In genomic region chr2:109743208-109743960, GRCm38 (mm10) we compare ENCODE assay signal across 11 mouse cellular contexts.
DNase-seq lines count a peak whose midpoint lies in the region; ATAC-seq lines count a peak whose summit lies in the region.
"Had no signal": no experiment of that assay in that cellular context is flagged by ENCODE, and none has a peak within 500 bp of the region (broad histone marks: within the 10 kb centered on the region; RNA-seq: fewer than 3 reads in every experiment).

No protein-coding gene starts in this region.

- H3K27ac ChIP-seq in forebrain, embryonic 16.5 days (ENCODE audit: low read length): no peak overlapping the region
- no peak overlapping the region for H3K27ac ChIP-seq in limb, embryonic 12.5 days
- no peak overlapping the region for H3K27ac ChIP-seq in neural tube, embryonic 14.5 days (ENCODE audit: low read depth, low read length)
- H3K27ac ChIP-seq: stomach, embryonic 15.5 days had no signal

- DNase-seq in heart, adult 11 months: peak; percentile 29
- no peak for DNase-seq in heart, adult 9 months (ENCODE audit: low spot score in 2 of 2)
- no peak for DNase-seq in right cerebral cortex, adult 2 months (ENCODE audit: low spot score in 2 of 2)
- DNase-seq in liver: no peak
- DNase-seq: cerebellum, adult 9-11 months had no signal

- H3K9ac ChIP-seq in forebrain, embryonic 16.5 days (replicated peaks; ENCODE audit: low read depth, low read length): no peak overlapping the region
- H3K9ac ChIP-seq in limb, embryonic 12.5 days (replicated peaks): no peak overlapping the region
- H3K9ac ChIP-seq in neural tube, embryonic 14.5 days (replicated peaks; ENCODE audit: low read depth, low read length): no peak overlapping the region
- H3K9ac ChIP-seq: stomach, embryonic 15.5 days had no signal

- H3K4me2 ChIP-seq in forebrain, embryonic 16.5 days (ENCODE audit: low read length): no peak overlapping the region
- no peak overlapping the region for H3K4me2 ChIP-seq in limb, embryonic 12.5 days
- no peak overlapping the region for H3K4me2 ChIP-seq in neural tube, embryonic 14.5 days (ENCODE audit: low read depth, low read length)
- H3K4me2 ChIP-seq: stomach, embryonic 15.5 days had no signal

- peaks cover 10% of the 10 kb centered on the region for H3K4me1 ChIP-seq in forebrain, embryonic 16.5 days (replicated peaks; ENCODE audit: control insufficient read depth, insufficient read depth, low read length)
- H3K4me1 ChIP-seq in limb, embryonic 12.5 days (replicated peaks): peaks cover 18% of the 10 kb centered on the region
- H3K4me1 ChIP-seq in neural tube, embryonic 14.5 days (ENCODE audit: control insufficient read depth, insufficient read depth, low read length): no peaks in the 10 kb centered on the region
- H3K4me1 ChIP-seq: stomach, embryonic 15.5 days had no signal

- no peaks in the 10 kb centered on the region for H3K9me3 ChIP-seq in forebrain, embryonic 16.5 days (ENCODE audit: control insufficient read depth, low read length)
- H3K9me3 ChIP-seq in limb, embryonic 12.5 days: no peaks in the 10 kb centered on the region
- no peaks in the 10 kb centered on the region for H3K9me3 ChIP-seq in neural tube, embryonic 14.5 days (ENCODE audit: control insufficient read depth, low read length)
- H3K9me3 ChIP-seq: stomach, embryonic 15.5 days had no signal

- ATAC-seq in forebrain, embryonic 16.5 days: peak; percentile 88
- peak; percentile 57; the same call in 1 of the 2 replicates for ATAC-seq in limb, embryonic 12.5 days (ENCODE audit: insufficient number of reproducible peaks, insufficient read depth, low FRiP score, low TSS enrichment, low read depth)
- peak; percentile 83 for ATAC-seq in neural tube, embryonic 14.5 days (ENCODE audit: low read depth)
- ATAC-seq in megakaryocyte progenitor cell, adult 5-6 weeks (replicated peaks; ENCODE audit: poor library complexity): no peak
- ATAC-seq: intestine, postnatal 0 days had no signal

- no peak overlapping the region for H3K4me3 ChIP-seq in forebrain, embryonic 16.5 days (replicated peaks; ENCODE audit: low read length)
- no peak overlapping the region for H3K4me3 ChIP-seq in limb, embryonic 12.5 days (replicated peaks)
- H3K4me3 ChIP-seq in neural tube, embryonic 14.5 days (ENCODE audit: low read depth, low read length): no peak overlapping the region
- H3K4me3 ChIP-seq: stomach, embryonic 15.5 days had no signal

- 40% methylated on average over 3 of the region's 3 CpGs for WGBS in forebrain, embryonic 16.5 days
- WGBS in limb, embryonic 12.5 days: 56% methylated on average over 3 of the region's 3 CpGs
- 39% methylated on average over 3 of the region's 3 CpGs for WGBS in neural tube, embryonic 14.5 days

- H3K27me3 ChIP-seq in forebrain, embryonic 16.5 days (replicated peaks; ENCODE audit: control insufficient read depth, insufficient read depth, low read length): no peaks in the 10 kb centered on the region
- peaks cover under 1% of the 10 kb centered on the region; the same call in 1 of the 2 replicates for H3K27me3 ChIP-seq in limb, embryonic 12.5 days
- no peaks in the 10 kb centered on the region for H3K27me3 ChIP-seq in neural tube, embryonic 14.5 days (ENCODE audit: control insufficient read depth, insufficient read depth, low read length)
- H3K27me3 ChIP-seq: stomach, embryonic 15.5 days had no signal

- H3K36me3 ChIP-seq in forebrain, embryonic 16.5 days (ENCODE audit: control insufficient read depth, insufficient read depth): no peaks in the 10 kb centered on the region
- no peaks in the 10 kb centered on the region for H3K36me3 ChIP-seq in limb, embryonic 12.5 days
- no peaks in the 10 kb centered on the region for H3K36me3 ChIP-seq in neural tube, embryonic 14.5 days (ENCODE audit: control insufficient read depth, insufficient read depth, low read length)
- H3K36me3 ChIP-seq: stomach, embryonic 15.5 days had no signal
